Mouse (Mus musculus): Measurements from ENCODE around the gene Tgtp2.
"Not testable (repeated sequence)": the region's sequence is repeated elsewhere in the genome, so short reads cannot be mapped to it uniquely, and the experiment has no call there.

GRCm38 (mm10) chr11:49051894-49052293, 12.1 kb downstream of the Tgtp2 start:
- not testable (repeated sequence) for TF ChIP-seq CTCF (IDR thresholded peaks at IDR 0.05; ENCODE audit: control insufficient read depth, insufficient read depth, insufficient read length); MAX (IDR thresholded peaks at IDR 0.05); USF1 (IDR thresholded peaks at IDR 0.05; ENCODE audit: low read depth); MYOG (IDR thresholded peaks at IDR 0.05; ENCODE audit: control insufficient read depth, extremely low read depth, insufficient read length); MYOD1 (IDR thresholded peaks at IDR 0.05; ENCODE audit: control insufficient read depth, insufficient read length, low read depth); CEBPB (IDR thresholded peaks at IDR 0.05; ENCODE audit: low read depth)
